Mouse (Mus musculus): Measurements from ENCODE around the gene Vmn2r10.
"Not testable (repeated sequence)": the region's sequence is repeated elsewhere in the genome, so short reads cannot be mapped to it uniquely, and the experiment has no call there.

Gene Vmn2r10

DNA sequence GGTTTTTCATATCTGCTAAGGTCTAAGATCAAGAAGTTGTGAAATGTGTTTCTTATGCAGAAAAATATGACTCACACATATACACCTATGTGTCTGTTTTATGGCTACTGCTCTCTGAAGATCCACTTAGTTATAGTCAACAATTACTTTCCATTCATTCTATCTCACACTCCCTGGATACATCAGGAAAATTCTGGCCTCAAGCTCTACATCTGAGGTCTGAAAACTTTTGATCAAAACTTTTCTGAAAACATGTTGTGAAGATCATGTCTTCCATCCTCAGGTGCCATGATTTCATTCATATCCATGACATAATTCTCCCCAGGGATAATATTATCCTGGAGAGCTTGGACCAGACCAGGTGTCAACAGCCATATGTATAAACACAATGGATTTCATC, at the start of gene Vmn2r10:
TSS of gene Vmn2r10 (minus strand) at position 101 of the 400 bp plus-strand sequence.
- DNase-seq (ENCODE audit: low spot score in 2 of 2): not testable (repeated sequence)

DNA sequence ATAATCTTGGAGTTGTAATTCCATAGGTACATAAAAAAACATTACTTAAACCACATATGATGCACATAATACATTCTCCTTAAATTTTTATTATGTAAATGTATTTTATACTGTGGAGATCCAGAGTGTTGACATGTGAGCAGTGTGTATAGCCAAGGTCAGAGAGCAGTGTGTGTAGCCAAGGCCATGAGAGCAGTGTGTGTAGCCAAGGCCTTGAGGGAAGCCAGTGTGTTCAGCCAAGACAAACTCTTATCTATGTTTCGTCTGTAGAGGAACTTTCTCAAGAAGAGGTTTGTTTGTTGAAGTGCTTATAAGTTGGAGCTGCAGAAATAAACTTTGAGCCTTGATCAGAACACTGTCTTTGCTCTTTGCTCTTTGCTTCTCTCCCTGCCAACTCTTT, 49.0 kb upstream of the Vmn2r10 start:
- DNase-seq (ENCODE audit: low spot score in 2 of 2): no peak

DNA sequence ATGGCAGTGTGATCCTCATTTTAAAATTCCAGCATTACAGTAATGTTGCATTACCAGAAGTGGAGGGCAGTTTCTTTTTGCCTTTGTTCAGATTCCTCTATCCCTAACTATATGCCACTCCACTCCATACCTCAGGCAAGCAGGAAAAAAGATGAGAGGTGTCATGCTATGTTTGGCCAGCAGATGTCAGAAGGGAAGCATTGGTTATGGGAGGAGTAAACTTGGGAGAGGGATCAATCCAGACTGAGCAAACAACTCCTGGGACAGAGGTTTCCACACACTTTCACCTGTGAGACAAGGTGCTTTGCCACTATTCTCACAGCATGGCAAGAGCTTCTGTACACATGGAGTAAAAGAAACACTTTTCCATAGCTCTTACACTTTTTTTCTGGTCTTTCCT, 26.3 kb upstream of the Vmn2r10 start:
- DNase-seq (ENCODE audit: low spot score in 2 of 2): no peak

- DNase-seq (ENCODE audit: low spot score in 2 of 2): no peak
Observed at GRCm38 (mm10) chr5:108988924-108989323, 17.4 kb downstream of the Vmn2r10 start.

Measured in thymus, postnatal 10 days (tissue).